Mouse (Mus musculus): ENCODE measurements around the gene Zfp827.

The Zfp827 gene

DNA sequence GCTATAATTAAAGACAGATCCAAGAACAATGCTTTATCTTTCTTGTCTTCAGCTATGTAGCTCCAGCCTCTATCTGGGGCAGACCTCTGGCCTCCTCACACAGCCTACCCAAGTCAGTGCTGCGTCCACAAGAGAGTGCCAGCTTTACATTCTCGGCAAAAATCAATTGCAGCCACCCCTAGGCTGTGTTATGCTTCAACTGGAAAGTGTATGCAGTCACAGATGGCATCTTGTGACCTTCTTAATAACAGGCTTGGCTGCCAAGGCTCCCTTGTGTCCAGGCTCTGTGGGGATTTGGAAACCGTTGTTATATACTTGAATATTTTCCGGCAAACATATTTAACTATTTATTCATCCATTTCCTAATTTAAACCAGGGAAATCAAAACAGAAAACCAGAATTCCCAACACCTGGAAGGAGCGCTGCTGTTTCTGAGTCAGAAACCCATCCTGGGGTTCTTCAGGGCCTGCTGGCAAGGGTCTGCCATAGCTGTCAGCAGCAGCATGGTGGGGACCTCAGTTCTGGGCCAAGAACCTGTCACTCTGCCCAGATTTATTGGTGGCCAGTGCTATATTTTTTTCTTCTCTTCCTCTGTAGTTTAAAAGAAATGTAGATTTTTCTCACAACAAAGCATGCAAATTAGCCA lies 194.0 kb downstream of the Zfp827 start:
- no peak for DNase-seq (ENCODE audit: low spot score in 2 of 2)

DNA sequence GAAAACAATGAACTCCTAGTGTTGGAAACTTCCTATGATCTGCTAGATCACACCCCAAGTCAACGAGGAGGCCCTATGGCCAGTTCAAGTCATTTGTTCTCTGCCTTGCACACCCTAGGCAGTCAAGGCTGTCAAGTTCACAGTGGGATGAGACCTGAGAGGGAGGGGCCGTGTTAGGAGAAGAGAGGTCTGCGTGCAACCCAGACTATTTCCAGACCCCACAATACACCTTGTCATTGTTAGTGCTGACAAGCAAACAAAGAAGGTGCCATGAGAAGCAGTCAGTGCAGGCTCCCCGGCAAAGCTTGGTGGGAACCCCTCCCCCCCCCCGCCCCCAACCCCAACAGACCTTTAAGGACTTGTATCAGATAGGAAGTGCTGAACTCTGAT lies 194.5 kb downstream of the Zfp827 start:
- DNase-seq (ENCODE audit: low spot score in 2 of 2), result no peak

DNA sequence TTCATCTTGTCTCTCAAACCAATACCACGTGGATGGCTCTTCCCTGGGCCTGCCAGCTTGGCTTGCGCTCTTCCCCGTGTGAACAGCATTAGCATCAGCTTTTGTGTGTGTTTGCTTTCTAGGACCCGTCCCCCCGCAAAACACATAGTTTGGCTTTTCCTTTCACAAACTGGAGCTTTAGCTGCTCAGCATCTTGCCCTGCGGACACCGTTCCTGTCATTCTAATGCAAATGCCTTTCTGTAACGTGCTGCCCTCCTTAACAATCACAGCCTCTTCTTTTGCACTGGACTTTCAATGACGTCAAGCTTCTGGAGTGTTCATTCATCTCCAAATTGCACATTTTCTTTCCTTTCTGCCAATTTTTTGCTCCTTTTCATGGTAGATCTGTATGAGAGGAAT lies 196.1 kb downstream of the Zfp827 start:
- no peak for DNase-seq (ENCODE audit: low spot score in 2 of 2)

DNA sequence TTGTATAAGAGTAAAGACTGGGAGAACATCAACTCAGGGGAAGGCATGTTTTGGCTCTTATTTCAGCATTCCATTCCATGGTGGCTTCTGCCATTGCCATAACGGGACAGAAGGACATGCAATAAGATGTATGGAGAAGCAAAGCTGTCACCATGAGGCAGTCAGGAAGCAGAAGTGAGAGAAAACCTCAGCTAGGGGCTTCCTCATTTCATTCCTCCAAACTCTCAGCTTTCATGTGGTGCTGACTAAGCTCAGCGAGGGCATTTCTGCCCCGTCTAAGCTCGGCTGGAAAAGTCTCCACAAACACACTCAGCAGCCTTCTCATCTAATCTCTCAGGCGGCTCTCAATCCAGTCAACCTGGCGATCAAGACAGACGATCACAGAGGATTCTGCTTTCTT lies 197.3 kb downstream of the Zfp827 start:
- no peak for DNase-seq (ENCODE audit: low spot score in 2 of 2)

DNA sequence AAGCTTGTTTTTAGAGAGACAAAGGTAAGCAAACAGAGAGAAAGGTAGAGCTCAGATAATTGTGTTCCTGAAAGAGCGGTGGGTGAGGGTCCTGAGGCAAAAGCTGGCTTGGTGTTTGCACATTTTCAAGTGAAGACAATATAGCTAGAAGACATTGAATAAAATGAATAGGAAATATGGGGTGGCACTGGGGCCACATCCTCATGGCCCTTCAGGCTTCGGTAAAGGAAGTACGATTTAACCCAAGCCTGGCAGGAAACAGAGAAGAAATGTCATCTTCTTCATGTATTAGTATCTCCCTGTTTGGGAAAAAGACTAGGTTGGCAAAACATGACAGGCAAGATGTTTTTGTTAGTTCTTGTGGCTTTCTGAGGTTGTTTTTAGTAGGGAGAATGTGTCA lies 197.8 kb downstream of the Zfp827 start:
- no peak for DNase-seq (ENCODE audit: low spot score in 2 of 2)

DNA sequence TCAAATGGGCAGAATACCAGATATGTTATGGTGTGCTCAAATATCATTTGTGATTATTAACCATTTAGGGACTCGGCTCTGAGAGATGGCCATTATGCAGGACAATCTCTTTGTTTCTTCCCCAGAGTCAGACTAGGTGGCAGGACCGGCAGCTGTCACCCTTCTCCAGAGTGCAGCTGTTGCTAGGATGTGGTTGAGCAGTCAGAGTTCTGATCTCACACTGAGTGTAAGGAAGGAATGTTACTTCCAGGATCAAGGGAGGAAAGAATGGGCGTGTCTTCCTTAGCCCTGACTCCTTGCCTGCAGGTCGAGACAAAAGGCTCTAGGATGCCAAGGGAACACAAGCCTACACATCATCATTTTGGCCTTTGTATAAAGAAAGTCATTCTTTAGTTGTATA lies 199.0 kb downstream of the Zfp827 start:
- no peak for DNase-seq (ENCODE audit: low spot score in 2 of 2)

DNA sequence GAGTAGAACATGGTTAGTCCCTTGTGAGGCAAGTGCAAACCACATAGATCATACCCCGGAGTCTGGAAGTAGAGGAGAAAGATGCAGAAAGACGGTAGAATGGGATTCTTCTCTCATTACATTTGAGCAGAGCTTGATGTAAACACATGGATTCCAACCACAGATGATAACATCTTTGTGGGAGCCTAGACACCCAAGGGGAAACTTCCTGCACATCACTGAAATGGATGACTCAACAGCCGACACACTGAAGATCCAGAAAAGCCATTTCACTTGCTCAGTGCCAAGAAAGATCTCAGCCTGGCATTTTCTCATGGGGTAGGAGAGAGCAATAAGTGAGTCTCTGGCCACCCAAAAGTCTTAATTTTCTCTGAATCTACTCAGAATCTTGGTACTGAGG lies 199.7 kb downstream of the Zfp827 start:
- no peak for DNase-seq (ENCODE audit: low spot score in 2 of 2)

DNA sequence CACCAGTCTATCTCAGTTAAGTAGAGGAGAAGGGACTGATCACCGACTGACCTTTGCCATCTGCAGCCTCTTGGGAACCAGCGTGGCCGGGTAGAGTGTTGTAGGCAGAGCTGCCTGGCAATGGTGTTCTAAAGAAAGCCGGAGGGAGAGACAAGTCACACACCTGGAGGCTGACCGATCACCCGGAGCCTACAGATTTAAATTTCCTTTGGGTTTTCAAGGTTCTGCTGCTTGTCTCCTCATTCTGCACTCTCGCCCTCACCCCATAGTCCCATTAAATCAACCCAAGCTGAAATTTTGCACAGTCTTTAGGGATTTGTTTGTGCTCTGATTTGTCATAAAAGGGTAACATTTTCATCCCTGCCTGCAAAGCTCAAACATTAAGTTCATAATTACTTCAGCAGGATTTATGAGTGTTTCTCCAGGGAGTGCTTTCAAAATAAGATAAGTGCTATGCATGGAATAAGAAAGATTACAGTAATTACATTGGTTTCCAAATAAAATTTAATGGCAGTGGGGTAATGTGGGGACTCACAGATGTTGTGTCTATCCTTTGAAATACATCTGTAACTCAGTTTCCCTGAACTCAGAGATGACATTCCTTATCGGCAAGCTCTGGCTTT lies 201.1 kb downstream of the Zfp827 start:
- DNase-seq (ENCODE audit: low spot score in 2 of 2), result no peak

DNA sequence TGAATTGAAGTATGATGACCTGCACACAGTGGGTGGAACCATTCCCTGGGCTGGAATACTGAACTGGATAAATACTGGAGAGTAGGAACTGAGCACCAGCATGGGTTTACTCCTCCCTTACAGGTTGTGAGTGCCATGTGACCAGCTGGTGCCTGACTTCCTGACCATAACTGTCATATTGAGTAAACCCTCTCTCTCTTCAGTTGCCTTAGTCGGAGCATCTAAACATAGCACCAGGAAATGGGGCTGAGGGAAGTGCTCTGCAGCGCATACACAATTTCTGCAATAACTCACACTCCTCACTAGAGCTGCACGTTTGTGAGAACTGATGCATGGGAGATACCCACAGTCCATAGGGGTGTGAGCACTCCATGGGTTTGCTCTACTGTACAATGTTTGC lies 211.1 kb downstream of the Zfp827 start:
- DNase-seq (ENCODE audit: low spot score in 2 of 2), result no peak

DNA sequence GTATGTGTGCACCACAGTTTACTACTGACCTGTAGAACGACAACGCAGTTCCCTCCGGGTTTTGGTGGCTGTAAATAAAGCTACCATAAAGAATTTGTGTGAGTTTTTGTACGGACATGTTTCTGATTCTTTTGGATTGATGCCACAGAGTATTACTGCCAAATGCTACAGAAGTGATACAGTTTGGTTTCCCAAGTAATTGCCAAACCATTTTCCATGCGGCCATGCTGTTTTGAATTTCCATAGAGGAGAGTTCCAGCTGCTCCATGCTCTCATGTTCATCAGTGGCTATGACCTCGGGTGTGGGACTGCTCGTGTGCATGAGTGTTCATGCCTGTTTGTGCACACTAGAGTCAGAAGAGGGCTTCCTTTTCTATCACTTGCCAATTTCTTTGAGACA lies 211.8 kb downstream of the Zfp827 start:
- no peak for DNase-seq (ENCODE audit: low spot score in 2 of 2)

Measured in urinary bladder, adult 18-20 months (tissue).